ENCODE assay signal across 26 mouse cellular contexts in the genomic region with DNA sequence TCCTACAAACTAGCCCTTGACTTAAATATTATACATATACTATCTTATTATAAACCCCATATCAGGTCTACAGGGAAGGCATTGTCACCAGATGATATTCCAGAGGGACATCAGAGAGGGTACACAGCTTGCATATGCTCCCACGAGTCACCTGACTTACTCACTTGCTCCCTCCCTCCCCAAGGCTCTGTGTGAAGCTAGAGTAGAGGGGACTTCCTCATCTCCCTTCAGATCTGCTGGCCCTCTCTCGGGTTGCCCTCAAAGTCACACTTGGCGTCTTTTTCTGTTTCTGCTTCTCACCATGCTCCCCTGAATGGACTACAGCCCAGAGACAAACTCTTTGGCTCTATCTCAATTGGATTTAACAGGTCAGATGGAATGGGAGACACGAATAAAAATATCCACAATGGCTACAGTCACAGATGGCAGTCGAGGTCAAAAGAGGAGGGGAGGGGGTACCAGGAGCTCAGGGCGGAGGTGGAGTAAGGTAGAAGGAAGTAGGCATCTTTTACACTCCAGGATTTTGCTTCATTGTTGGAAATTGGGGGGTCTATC. TPM values are rescaled to one million over a fixed set of nuclear protein-coding genes. Genes with fewer than 3 reads are reported as not detected.
DNase-seq lines count a peak whose midpoint lies in the region; ATAC-seq lines count a peak whose summit lies in the region.
"Had no signal": no experiment of that assay in that cellular context is flagged by ENCODE, and none has a peak within 500 bp of the region (broad histone marks: within the 10 kb centered on the region; RNA-seq: fewer than 3 reads in every experiment).

No protein-coding gene starts in this region.

- no peaks in the 10 kb centered on the region for H3K9me3 ChIP-seq in forebrain, embryonic 16.5 days (ENCODE audit: control insufficient read depth, low read length)
- H3K9me3 ChIP-seq: embryonic facial prominence, embryonic 12.5 days; hindbrain, embryonic 12.5 days had no signal

- H3K4me2 ChIP-seq in forebrain, embryonic 16.5 days (ENCODE audit: low read length) = no peak overlapping the region
- H3K4me2 ChIP-seq: embryonic facial prominence, embryonic 12.5 days; hindbrain, embryonic 12.5 days had no signal

- no peak overlapping the region for H3K27ac ChIP-seq in forebrain, embryonic 16.5 days (ENCODE audit: low read length)
- H3K27ac ChIP-seq: embryonic facial prominence, embryonic 12.5 days; hindbrain, embryonic 12.5 days had no signal

- no peak overlapping the region for H3K9ac ChIP-seq in forebrain, embryonic 16.5 days (replicated peaks; ENCODE audit: low read depth, low read length)
- H3K9ac ChIP-seq: embryonic facial prominence, embryonic 12.5 days; forebrain, postnatal 0 days; hindbrain, embryonic 12.5 days had no signal

- no peak overlapping the region for H3K4me3 ChIP-seq in forebrain, embryonic 16.5 days (replicated peaks; ENCODE audit: low read length)
- H3K4me3 ChIP-seq: embryonic facial prominence, embryonic 12.5 days; hindbrain, embryonic 12.5 days had no signal

- no peak for ATAC-seq in cerebellum, adult (ENCODE audit: insufficient number of reproducible peaks, low FRiP score, low TSS enrichment)
- ATAC-seq in granulocyte monocyte progenitor cell, adult 5-6 weeks (replicated peaks; ENCODE audit: poor library complexity, severe bottlenecking) = peak; percentile 58
- no peak for ATAC-seq in forebrain, embryonic 16.5 days
- ATAC-seq: activated CD4-positive, CD25-positive, alpha-beta regulatory T cell, adult 4 months; forebrain, postnatal 0 days; hindbrain, embryonic 16.5 days; inflammation-experienced regulatory T-cells, adult 6 months; Patski had no signal

- peak; percentile 11 to 19 for DNase-seq in cerebellum, adult 18-20 months
- peak; percentile 22 to 47 for DNase-seq in cerebellum, postnatal 14 days
- DNase-seq in cerebellum, adult 8-10 months = no peak
- peak; percentile 11 for DNase-seq in A20 (ENCODE audit: low read depth, low spot score)
- DNase-seq: adrenal gland, postnatal 14 days; forebrain, postnatal 0 days; gastrocnemius, postnatal 14 days; heart, postnatal 10 days; heart, postnatal 4 days; kidney, adult 11 months had no signal

- WGBS in forebrain, embryonic 16.5 days = 75% methylated on average over 6 of the region's 6 CpGs

- no peaks in the 10 kb centered on the region for H3K27me3 ChIP-seq in forebrain, embryonic 16.5 days (replicated peaks; ENCODE audit: control insufficient read depth, insufficient read depth, low read length)
- H3K27me3 ChIP-seq: embryonic facial prominence, embryonic 12.5 days; hindbrain, embryonic 12.5 days; Patski had no signal

- H3K36me3 ChIP-seq in forebrain, embryonic 16.5 days (ENCODE audit: control insufficient read depth, insufficient read depth) = no peaks in the 10 kb centered on the region
- H3K36me3 ChIP-seq: embryonic facial prominence, embryonic 12.5 days; hindbrain, embryonic 12.5 days had no signal

- H3K4me1 ChIP-seq in forebrain, embryonic 16.5 days (replicated peaks; ENCODE audit: control insufficient read depth, insufficient read depth, low read length) = no peaks in the 10 kb centered on the region
- H3K4me1 ChIP-seq: embryonic facial prominence, embryonic 12.5 days; hindbrain, embryonic 12.5 days had no signal

RNA-seq across cellular contexts. Expression of gene Il9, which starts 19.9 kb away (rescaled TPM):
- not detected in 2 replicates for total RNA-seq in granulocyte monocyte progenitor cell, adult 5-6 weeks (2014; fragmentation: Nextera tagmentation)
- total RNA-seq in granulocyte monocyte progenitor cell, adult 5-6 weeks (2017) = not detected in 2 replicates
- not detected in 2 replicates for polyA plus RNA-seq in forebrain, embryonic 16.5 days (2015; fragmentation: Nextera tagmentation; extraction: Ambion mirVana)
- total RNA-seq: adrenal gland, adult 18-20 months; adrenal gland, postnatal 14 days; forebrain, postnatal 0 days; gastrocnemius, adult 18-20 months; gastrocnemius, postnatal 14 days; heart, postnatal 10 days; heart, postnatal 4 days had no signal
- polyA plus RNA-seq: activated CD4-positive, CD25-positive, alpha-beta regulatory T cell, adult 4 months; C2C12; cortical plate, adult 2 months; embryonic facial prominence, embryonic 12.5 days; forebrain, embryonic 11.5 days; forebrain, postnatal 0 days; gonadal fat pad, adult 2 months; heart, embryonic 14.5 days; hindbrain, embryonic 12.5 days; hindbrain, embryonic 16.5 days; inflammation-experienced regulatory T-cells, adult 6 months; Patski had no signal

RNA-seq across cellular contexts. Expression of gene Fbxl21, which starts 20.3 kb away (rescaled TPM):
- 1.3 TPM in 1 of 2 replicates, not detected in the other for total RNA-seq in granulocyte monocyte progenitor cell, adult 5-6 weeks (2014; fragmentation: Nextera tagmentation)
- 0.22 and 0.57 TPM in 2 replicates for total RNA-seq in granulocyte monocyte progenitor cell, adult 5-6 weeks (2017)
- polyA plus RNA-seq in forebrain, embryonic 16.5 days (2015; fragmentation: Nextera tagmentation; extraction: Ambion mirVana) = 1.8 and 2.9 TPM in 2 replicates

RNA-seq across cellular contexts. Expression of gene Lect2, which starts 46.4 kb away (rescaled TPM):
- not detected in 2 replicates for total RNA-seq in granulocyte monocyte progenitor cell, adult 5-6 weeks (2014; fragmentation: Nextera tagmentation)
- total RNA-seq in granulocyte monocyte progenitor cell, adult 5-6 weeks (2017) = not detected in 2 replicates
- polyA plus RNA-seq in forebrain, embryonic 16.5 days (2015; fragmentation: Nextera tagmentation; extraction: Ambion mirVana) = not detected in 2 replicates
- total RNA-seq: adrenal gland, adult 18-20 months; forebrain, postnatal 0 days; gastrocnemius, adult 18-20 months; gastrocnemius, postnatal 14 days; heart, postnatal 10 days; heart, postnatal 4 days had no signal
- polyA plus RNA-seq: activated CD4-positive, CD25-positive, alpha-beta regulatory T cell, adult 4 months; C2C12; cortical plate, adult 2 months; embryonic facial prominence, embryonic 12.5 days; forebrain, embryonic 11.5 days; forebrain, postnatal 0 days; gonadal fat pad, adult 2 months; heart, embryonic 14.5 days; hindbrain, embryonic 12.5 days; hindbrain, embryonic 16.5 days; inflammation-experienced regulatory T-cells, adult 6 months; Patski had no signal
